Mouse (Mus musculus): ENCODE results near the gene Efcab2. TPM values are rescaled to one million over a fixed set of nuclear protein-coding genes. Genes with fewer than 3 reads are reported as not detected.

Efcab2 gene
- polyA plus RNA-seq, 1 experiment from 2014 or later: 4.1 TPM

GRCm38 (mm10) chr1:178486828-178487227 is 80.9 kb downstream of the Efcab2 start:
- no peaks in the 10 kb centered on the region for H3K36me3 ChIP-seq
- no peaks in the 10 kb centered on the region for H3K9me3 ChIP-seq
- no peak overlapping the region for H3K9ac ChIP-seq
- no peak overlapping the region for H3K4me2 ChIP-seq
- ATAC-seq (ENCODE audit: insufficient number of reproducible peaks, insufficient read depth, low FRiP score, low TSS enrichment, low read depth): no peak
- H3K27ac ChIP-seq: no peak overlapping the region
- 81% methylated on average over 5 of the region's 5 CpGs for WGBS
- H3K4me3 ChIP-seq: no peak overlapping the region
- no peaks in the 10 kb centered on the region for H3K27me3 ChIP-seq
- H3K4me1 ChIP-seq: peaks cover 5% of the 10 kb centered on the region

- ATAC-seq (ENCODE audit: insufficient number of reproducible peaks, insufficient read depth, low FRiP score, low TSS enrichment, low read depth): no peak
These were observed 83.2 kb downstream of the Efcab2 start for GRCm38 (mm10) chr1:178489127-178489526.

DNA sequence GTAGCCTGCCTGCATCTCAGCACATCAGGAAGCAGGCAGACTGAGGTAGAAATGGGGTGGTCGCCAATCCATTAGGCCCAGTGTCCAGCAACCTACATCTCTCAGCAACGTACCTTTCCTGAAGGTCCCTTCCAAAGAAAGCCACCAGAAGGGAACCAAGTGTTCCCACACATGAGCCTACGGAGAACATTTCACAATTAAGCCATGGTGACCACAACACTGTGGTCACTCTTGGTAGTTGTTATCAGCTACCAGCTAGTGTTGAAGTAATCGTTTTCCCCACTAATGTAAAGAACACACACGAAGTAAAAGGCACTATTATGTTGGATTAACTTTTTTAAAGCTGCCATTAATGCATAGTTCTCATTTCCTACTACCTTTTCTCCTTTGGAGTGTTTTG is 85.8 kb downstream of the Efcab2 start:
- Histone ChIP-seq H3K4me3 (no peak overlapping the region), H3K27me3 (no peaks in the 10 kb centered on the region), H3K9ac (no peak overlapping the region), H3K36me3 (no peaks in the 10 kb centered on the region), H3K27ac (no peak overlapping the region), H3K9me3 (no peaks in the 10 kb centered on the region), H3K4me2 (no peak overlapping the region), H3K4me1 (peaks cover 5% of the 10 kb centered on the region)
- 89% methylated on average over 5 of the region's 5 CpGs for WGBS
- no peak for ATAC-seq (ENCODE audit: insufficient number of reproducible peaks, insufficient read depth, low FRiP score, low TSS enrichment, low read depth)

More at GRCm38 (mm10) chr1:178489127-178489526, 83.2 kb downstream of the Efcab2 start:
- Histone ChIP-seq H3K9ac (no peak overlapping the region), H3K4me2 (no peak overlapping the region), H3K4me1 (peaks cover 5% of the 10 kb centered on the region), H3K36me3 (no peaks in the 10 kb centered on the region), H3K9me3 (no peaks in the 10 kb centered on the region), H3K4me3 (no peak overlapping the region), H3K27ac (no peak overlapping the region), H3K27me3 (no peaks in the 10 kb centered on the region)
- WGBS: 18% methylated on average over 3 of the region's 3 CpGs

GRCm38 (mm10) chr1:178492493-178492892 is 86.6 kb downstream of the Efcab2 start:
- H3K4me2 ChIP-seq: no peak overlapping the region
- H3K4me3 ChIP-seq: no peak overlapping the region
- H3K27ac ChIP-seq: no peak overlapping the region
- H3K9me3 ChIP-seq: no peaks in the 10 kb centered on the region
- no peaks in the 10 kb centered on the region for H3K36me3 ChIP-seq
- no peak overlapping the region for H3K9ac ChIP-seq
- no peaks in the 10 kb centered on the region for H3K27me3 ChIP-seq
- ATAC-seq (ENCODE audit: insufficient number of reproducible peaks, insufficient read depth, low FRiP score, low TSS enrichment, low read depth): no peak
- peaks cover 5% of the 10 kb centered on the region for H3K4me1 ChIP-seq
- WGBS: 74% methylated on average over 2 of the region's 2 CpGs

- no peak overlapping the region for H3K4me2 ChIP-seq
- no peak overlapping the region for H3K27ac ChIP-seq
- 74% methylated on average over 2 of the region's 2 CpGs for WGBS
- no peak for ATAC-seq (ENCODE audit: insufficient number of reproducible peaks, insufficient read depth, low FRiP score, low TSS enrichment, low read depth)
- no peak overlapping the region for H3K9ac ChIP-seq
- no peak overlapping the region for H3K4me3 ChIP-seq
- H3K4me1 ChIP-seq: no peaks in the 10 kb centered on the region
- H3K27me3 ChIP-seq: no peaks in the 10 kb centered on the region
- H3K9me3 ChIP-seq: no peaks in the 10 kb centered on the region
- H3K36me3 ChIP-seq: no peaks in the 10 kb centered on the region
These were observed 90.3 kb downstream of the Efcab2 start for GRCm38 (mm10) chr1:178496186-178496585.

GRCm38 (mm10) chr1:178496841-178497240 is 91.0 kb downstream of the Efcab2 start:
- no peaks in the 10 kb centered on the region for H3K9me3 ChIP-seq
- no peak overlapping the region for H3K4me3 ChIP-seq
- H3K27me3 ChIP-seq: no peaks in the 10 kb centered on the region
- H3K4me2 ChIP-seq: no peak overlapping the region
- WGBS: 26% methylated on average over 1 of the region's 1 CpGs
- H3K27ac ChIP-seq: no peak overlapping the region
- no peak overlapping the region for H3K9ac ChIP-seq
- no peaks in the 10 kb centered on the region for H3K4me1 ChIP-seq
- no peak for ATAC-seq (ENCODE audit: insufficient number of reproducible peaks, insufficient read depth, low FRiP score, low TSS enrichment, low read depth)
- H3K36me3 ChIP-seq: no peaks in the 10 kb centered on the region

GRCm38 (mm10) chr1:178506938-178507337 is 101.1 kb downstream of the Efcab2 start:
- H3K27me3 ChIP-seq: no peaks in the 10 kb centered on the region
- 94% methylated on average over 8 of the region's 8 CpGs for WGBS
- no peaks in the 10 kb centered on the region for H3K36me3 ChIP-seq
- no peak overlapping the region for H3K27ac ChIP-seq
- H3K4me1 ChIP-seq: no peaks in the 10 kb centered on the region
- no peak overlapping the region for H3K4me2 ChIP-seq
- no peak overlapping the region for H3K9ac ChIP-seq
- H3K9me3 ChIP-seq: no peaks in the 10 kb centered on the region
- no peak for ATAC-seq (ENCODE audit: insufficient number of reproducible peaks, insufficient read depth, low FRiP score, low TSS enrichment, low read depth)
- no peak overlapping the region for H3K4me3 ChIP-seq

DNA sequence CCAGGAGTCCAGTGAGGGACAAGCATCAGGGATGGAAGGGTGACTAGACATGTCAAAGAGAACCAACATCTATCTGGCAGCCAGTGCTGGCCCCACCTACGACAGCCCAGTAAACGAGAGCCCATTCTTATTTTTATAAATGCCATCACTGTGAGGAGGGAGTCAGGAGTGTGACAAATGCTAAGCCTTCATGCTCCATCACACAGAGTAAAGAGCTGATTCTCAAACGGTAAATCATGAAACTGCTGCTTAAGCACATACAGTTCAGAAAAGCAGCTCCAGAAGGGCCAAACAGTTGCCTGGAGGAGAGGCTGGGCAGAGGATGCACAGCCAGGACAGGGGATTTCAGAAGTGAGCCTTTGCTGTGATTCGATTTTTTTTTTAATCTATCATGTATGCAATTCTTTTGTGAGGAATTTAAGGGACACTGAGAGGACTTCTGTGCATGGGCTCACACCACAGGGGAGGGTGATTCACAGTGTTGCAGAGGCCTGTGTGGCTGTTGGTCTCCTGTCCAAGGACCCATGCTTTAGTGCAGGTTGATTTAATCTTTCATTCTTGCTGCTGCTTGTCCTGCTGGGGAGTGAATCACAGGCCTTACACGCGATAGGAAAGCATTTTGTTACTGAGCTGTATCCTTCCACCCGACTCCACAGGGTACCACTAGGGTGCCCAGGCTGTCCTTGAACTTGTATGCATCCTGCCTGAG is 106.6 kb downstream of the Efcab2 start:
- H3K36me3 ChIP-seq: no peaks in the 10 kb centered on the region
- no peak overlapping the region for H3K4me3 ChIP-seq
- no peaks in the 10 kb centered on the region for H3K9me3 ChIP-seq
- no peak overlapping the region for H3K4me2 ChIP-seq
- H3K4me1 ChIP-seq: peaks cover 6% of the 10 kb centered on the region
- no peak for ATAC-seq (ENCODE audit: insufficient number of reproducible peaks, insufficient read depth, low FRiP score, low TSS enrichment, low read depth)
- 50% methylated on average over 7 of the region's 7 CpGs for WGBS
- no peak overlapping the region for H3K9ac ChIP-seq
- H3K27me3 ChIP-seq: no peaks in the 10 kb centered on the region
- no peak overlapping the region for H3K27ac ChIP-seq

DNA sequence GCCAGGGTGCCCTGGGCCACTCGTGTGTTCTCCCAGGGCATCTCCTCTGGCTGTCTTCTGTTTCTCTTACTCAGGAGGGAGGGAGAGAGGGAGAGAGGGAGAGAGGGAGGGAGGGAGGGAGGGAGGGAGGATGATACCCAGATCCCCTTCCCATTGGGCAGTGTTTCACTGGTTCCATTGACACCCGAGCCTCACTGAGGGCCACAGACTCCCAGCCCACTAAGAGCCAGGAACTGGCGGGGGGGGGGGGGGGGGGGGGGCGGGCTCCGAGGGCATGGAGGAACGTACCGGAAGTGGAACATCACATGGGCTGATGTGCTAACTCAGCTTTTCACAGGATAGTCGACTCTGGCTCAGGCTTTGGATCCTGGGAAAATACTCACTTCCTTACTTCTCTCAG is 108.1 kb downstream of the Efcab2 start:
- H3K27me3 ChIP-seq: no peaks in the 10 kb centered on the region
- H3K4me2 ChIP-seq: no peak overlapping the region
- peaks cover 10% of the 10 kb centered on the region for H3K4me1 ChIP-seq
- H3K27ac ChIP-seq: no peak overlapping the region
- WGBS: 20% methylated on average over 5 of the region's 8 CpGs
- no peaks in the 10 kb centered on the region for H3K9me3 ChIP-seq
- H3K4me3 ChIP-seq: no peak overlapping the region
- no peaks in the 10 kb centered on the region for H3K36me3 ChIP-seq
- ATAC-seq (ENCODE audit: insufficient number of reproducible peaks, insufficient read depth, low FRiP score, low TSS enrichment, low read depth): no peak
- H3K9ac ChIP-seq: no peak overlapping the region

GRCm38 (mm10) chr1:178515839-178516238 is 110.0 kb downstream of the Efcab2 start:
- H3K27ac ChIP-seq: no peak overlapping the region
- no peaks in the 10 kb centered on the region for H3K27me3 ChIP-seq
- no peak overlapping the region for H3K4me2 ChIP-seq
- H3K4me1 ChIP-seq: peaks cover 10% of the 10 kb centered on the region
- 84% methylated on average over 2 of the region's 2 CpGs for WGBS
- no peaks in the 10 kb centered on the region for H3K9me3 ChIP-seq
- H3K9ac ChIP-seq: no peak overlapping the region
- no peak overlapping the region for H3K4me3 ChIP-seq
- H3K36me3 ChIP-seq: no peaks in the 10 kb centered on the region
- no peak for ATAC-seq (ENCODE audit: insufficient number of reproducible peaks, insufficient read depth, low FRiP score, low TSS enrichment, low read depth)

GRCm38 (mm10) chr1:178522389-178522788 is 116.5 kb downstream of the Efcab2 start:
- Histone ChIP-seq H3K9me3 (no peaks in the 10 kb centered on the region), H3K36me3 (no peaks in the 10 kb centered on the region), H3K27ac (no peak overlapping the region), H3K9ac (no peak overlapping the region), H3K4me3 (no peak overlapping the region), H3K4me2 (no peak overlapping the region), H3K4me1 (peaks cover 14% of the 10 kb centered on the region), H3K27me3 (no peaks in the 10 kb centered on the region)
- ATAC-seq (ENCODE audit: insufficient number of reproducible peaks, insufficient read depth, low FRiP score, low TSS enrichment, low read depth): no peak
- 79% methylated on average over 5 of the region's 5 CpGs for WGBS

- no peaks in the 10 kb centered on the region for H3K9me3 ChIP-seq
- H3K27me3 ChIP-seq: no peaks in the 10 kb centered on the region
- no peak overlapping the region for H3K4me2 ChIP-seq
- H3K4me1 ChIP-seq: peaks cover 13% of the 10 kb centered on the region
- H3K27ac ChIP-seq: no peak overlapping the region; the same call in 1 of the 2 replicates
- 28% methylated on average over 5 of the region's 5 CpGs for WGBS
- no peak for ATAC-seq (ENCODE audit: insufficient number of reproducible peaks, insufficient read depth, low FRiP score, low TSS enrichment, low read depth)
- no peak overlapping the region for H3K9ac ChIP-seq
- H3K4me3 ChIP-seq: no peak overlapping the region
- H3K36me3 ChIP-seq: no peaks in the 10 kb centered on the region
These were observed 117.3 kb downstream of the Efcab2 start for GRCm38 (mm10) chr1:178523152-178523551.
